Mouse (Mus musculus): ENCODE data around the gene Serpina12.

Serpina12 gene

DNA sequence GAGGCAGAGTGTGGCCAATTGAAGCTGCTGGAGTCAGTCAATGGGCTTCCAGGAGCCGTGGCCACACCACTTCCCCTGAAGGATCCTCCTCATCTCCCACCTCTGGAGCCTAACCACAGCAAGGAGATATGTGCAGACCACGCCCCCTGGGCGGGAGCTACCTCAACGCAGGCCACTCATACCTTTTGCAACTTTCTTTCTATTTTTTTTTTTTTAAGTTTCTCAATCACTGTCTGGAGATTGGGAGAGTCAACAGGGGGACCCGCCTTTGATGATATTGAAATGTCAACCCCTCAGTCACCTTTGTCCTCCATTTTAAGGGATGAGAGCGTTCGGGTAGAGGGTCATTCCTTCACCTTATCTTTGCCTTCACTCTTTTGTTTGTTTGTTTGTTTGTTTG is at the start of gene Serpina12:
Gene Serpina12 (minus strand): TSS at position 101 of the 400 bp plus-strand sequence.
- DNase-seq (ENCODE audit: low spot score in 2 of 2), result no peak

DNA sequence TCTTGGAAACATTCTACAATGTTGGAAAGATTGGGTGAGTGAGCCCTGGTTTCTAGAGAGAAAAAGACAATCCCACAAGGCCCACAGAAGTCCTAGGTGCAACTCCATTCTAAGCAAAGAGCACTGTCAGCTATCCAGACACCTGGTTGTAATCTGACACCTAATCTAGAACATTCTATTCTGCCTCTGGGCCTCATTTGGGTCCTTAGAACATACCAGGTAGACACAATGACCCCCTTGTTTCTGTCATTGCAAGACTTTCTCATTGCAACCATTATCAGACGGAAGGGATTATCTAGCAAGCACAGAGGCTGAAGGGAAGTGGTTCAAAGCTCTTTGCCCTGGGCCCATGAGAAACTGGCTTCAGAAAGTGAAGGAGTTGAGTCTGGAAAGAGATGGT is 47.1 kb upstream of the Serpina12 start:
- DNase-seq (ENCODE audit: low spot score in 2 of 2), result no peak

DNA sequence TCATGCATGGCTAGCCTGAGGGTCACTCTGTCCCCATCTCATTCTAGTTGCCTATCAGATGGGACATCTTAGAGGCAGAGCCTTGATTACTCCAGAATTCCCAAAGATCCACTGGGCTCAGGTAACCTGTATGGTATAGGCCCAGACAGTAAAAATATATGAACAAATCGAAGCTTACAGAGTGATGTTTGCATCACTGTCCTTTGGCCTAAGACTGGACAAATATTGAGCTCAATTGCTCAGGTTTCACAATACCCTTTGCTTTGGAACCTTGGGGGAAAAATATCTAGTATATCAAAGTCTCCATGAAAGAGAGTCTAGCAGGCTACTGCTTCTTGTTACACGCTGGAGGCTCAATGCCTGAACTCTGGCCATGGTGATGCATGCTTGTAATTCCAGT is 45.9 kb upstream of the Serpina12 start:
- DNase-seq (ENCODE audit: low spot score in 2 of 2), result no peak

DNA sequence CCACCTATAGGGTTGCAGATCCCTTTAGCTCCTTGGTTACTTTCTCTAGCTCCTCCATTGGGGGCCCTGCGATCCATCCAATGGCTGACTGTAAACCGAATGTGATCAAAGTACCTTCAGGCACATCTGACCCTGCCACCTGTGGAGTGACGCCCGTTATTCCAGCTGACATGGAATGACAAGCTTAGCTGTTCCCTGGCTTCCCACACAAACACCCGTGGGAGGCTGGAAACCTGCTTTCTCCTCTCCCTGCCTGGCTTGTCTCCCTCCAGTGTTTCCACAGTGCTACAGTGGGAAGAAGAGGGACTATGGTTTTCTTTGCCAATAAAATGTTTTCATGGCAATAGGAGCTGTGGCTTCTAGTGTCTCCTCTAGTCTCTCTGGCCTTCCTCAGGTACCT is 28.0 kb upstream of the Serpina12 start:
- peak in 1 of 2 experiments; percentile 28 for DNase-seq (ENCODE audit: low spot score in 2 of 2)

DNA sequence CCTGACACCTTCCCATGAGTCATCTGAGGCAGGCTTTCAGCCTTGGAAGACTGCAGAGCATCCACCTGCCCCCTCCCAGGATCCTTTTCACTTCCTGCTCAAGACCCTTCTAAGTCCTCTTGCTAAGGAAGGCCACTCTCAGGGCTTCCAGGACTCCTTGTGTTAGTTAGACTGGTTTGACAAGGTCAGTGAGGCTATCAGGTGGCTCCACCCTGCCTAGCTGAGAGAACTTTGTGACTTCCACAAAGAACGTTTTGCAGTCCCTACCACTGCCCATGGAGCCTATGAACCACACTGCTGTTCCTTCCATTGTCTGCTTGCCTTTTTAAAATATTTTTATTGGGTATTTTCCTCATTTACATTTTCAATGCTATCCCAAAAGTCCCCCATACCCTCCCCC is 27.5 kb upstream of the Serpina12 start:
- DNase-seq (ENCODE audit: low spot score in 2 of 2), result no peak

DNA sequence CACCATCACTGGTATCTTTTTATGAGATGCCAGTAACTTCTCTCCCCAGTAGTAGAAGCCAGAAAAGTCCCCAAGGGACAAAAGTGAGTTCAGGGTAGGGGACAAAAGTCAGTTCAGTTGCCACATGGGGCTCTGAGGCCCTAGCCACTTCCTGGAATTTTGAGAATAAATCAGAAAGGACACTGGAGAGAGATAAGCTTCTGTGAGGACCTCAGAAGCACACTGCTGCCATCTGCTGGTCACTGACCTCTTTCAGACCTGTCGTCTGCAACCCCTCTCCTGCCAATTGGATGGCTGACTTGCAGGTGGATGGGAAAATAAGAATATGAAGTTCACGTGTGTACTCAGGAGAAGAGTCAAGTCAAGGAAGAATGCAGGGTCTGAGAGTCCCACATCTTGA is 25.4 kb upstream of the Serpina12 start:
- DNase-seq (ENCODE audit: low spot score in 2 of 2), result peak; percentile 80 to 85

DNA sequence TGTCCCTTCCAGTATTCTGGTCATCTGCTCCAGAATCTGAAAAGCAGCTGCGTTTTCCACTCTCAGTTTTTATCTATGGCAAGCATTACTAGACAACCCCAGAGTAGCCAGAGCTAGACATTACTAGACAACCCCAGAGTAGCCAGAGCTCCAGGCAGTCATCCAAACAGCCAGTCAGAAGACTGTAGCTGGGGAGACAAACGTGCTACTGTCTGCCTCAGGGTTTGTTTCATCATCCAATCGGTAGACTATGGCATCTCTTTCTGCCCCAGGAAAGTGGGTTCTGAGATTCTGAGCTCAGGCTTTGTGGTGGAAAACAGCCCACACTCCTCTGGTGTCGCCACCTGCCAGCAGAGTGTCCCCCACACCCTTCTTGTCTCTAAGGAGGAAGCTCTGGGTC is 23.3 kb upstream of the Serpina12 start:
- DNase-seq (ENCODE audit: low spot score in 2 of 2), result peak; percentile 54 to 71

DNA sequence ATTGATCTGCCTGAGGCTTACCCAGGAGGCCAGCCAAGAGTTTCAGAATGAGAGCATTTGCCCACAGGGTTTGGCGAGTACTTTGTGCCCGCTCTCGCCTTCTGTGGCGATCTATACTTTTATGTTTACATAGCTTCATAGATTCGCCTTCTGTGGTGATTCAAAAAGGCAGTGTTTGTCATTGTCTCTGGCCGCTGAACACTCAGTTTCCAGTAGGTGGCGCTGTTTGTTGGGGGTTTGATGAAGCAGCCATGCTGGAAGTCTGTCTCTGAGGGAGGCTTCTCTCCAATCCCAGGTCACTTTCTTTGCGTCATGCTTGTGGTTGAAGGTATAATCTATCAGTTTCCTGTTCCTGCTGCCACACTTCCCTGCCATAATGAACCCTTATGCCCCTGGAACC is 22.0 kb upstream of the Serpina12 start:
- DNase-seq (ENCODE audit: low spot score in 2 of 2), result peak; percentile 26 to 44

DNA sequence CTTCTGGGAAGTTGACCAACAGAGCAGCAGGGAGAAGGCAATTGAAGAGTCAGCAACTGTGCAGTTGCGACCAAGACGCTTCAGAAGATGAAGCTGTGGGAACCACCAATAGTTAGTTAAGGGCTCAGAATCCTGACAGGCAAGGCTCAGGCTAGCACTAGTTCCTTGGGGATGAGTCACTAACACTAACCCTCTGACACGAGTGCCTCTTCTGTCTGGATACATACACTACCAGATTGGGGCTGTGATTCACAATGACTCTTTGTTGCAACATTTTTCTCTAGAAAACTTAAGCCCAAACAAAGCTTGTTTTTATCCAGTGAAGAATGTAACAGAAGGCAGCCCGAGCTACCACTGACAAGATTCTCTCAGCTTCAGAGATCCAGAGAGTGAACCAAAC is 20.8 kb upstream of the Serpina12 start:
- DNase-seq (ENCODE audit: low spot score in 2 of 2), result no peak

DNA sequence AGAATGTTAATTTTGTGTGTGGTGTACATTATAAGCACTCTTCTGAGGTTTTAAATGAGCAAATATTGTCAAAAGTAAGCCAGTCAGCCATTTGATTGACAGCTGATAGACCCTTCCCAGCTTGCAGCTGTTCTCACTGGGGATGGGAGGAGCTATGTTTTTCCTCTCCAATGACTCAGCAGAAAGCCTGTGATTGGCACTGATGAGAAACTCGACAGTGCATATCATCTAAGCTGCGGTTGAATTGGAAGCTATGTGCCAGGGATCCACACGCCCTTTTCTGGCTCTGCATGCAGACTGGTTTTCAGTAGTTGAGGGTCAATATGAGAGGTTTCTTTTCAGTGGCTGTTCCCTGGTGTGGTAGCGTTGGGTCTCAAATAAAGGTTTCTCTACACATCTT is 20.3 kb upstream of the Serpina12 start:
- no peak for DNase-seq (ENCODE audit: low spot score in 2 of 2)

DNA sequence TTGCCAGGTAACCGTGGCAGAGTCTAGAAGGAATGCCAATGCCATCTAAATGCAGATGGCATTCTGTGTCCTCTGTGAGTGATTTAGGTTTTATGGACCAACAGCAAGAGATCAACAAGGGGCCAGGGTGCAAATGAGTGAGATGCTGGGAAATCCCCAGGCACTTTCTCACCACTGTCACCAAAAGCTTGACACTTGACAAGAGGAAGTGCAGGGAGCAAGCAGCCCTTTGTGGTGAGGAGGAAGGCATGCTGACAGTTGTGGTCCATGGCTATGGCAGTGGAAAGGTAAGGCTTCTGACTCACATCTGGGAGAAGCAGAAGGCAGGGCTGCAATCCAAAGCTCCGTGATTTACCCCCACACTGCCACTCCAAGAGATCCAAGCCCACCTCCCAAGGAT is 17.6 kb upstream of the Serpina12 start:
- DNase-seq (ENCODE audit: low spot score in 2 of 2), result no peak

DNA sequence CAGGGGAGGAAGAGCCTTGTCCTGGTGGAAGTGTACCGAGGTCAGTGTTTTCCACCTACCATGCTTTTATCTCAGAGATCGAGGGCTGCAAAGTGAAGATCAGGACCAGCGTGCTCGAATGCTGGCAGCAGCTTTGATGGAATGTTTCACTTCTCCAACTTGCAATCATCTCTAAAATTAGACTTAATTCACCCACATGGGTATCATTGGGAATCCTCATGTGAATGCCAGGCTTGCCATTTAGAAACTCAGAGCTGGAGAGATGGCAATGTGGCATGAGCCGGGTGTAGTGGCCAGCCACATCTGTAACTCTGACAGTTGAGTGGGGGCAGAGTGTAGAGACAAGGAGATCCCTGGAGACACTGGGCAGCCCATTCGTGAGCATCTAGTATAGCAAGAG is 15.9 kb upstream of the Serpina12 start:
- DNase-seq (ENCODE audit: low spot score in 2 of 2), result peak in 1 of 2 experiments; percentile 46

DNA sequence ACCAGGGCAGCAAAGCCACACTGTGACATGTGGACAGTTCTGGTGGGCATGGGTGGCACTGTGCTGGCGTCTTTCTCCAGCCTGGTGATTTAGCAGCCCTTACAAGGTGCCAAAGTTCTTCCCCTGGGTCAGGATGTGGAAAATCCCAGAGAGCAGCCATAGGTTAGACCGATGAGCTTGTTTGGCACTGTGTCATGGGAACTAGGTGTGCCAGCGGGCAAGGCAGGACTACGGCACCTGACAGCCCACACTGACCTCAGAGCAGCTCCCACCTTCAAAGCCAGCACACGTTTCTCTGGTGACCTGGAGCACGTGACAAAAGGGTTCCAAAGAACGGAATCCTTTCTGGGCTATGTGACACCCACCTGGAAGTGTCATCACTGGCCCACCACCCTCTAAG is 13.3 kb upstream of the Serpina12 start:
- no peak for DNase-seq (ENCODE audit: low spot score in 2 of 2)

DNA sequence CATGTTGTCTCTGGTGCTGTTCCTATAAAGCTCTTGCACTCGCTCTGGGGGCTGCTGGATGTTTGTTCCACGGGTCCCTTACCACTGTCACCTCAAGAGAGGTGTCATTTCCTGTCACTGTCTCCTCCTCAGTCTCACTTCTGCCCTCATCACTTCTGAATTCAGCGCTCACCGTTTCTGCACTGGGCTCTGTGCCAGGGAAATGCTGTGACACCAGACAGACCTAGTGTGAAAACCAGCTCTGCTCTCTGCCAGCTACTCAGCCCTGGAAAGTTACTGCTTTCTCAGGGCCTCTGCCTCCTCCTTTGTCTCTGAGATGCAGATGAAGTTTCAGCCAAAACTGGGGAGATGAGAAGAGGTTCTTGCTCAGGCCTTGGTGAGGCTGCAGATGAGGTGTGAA is 12.8 kb upstream of the Serpina12 start:
- peak; percentile 79 to 80 for DNase-seq (ENCODE audit: low spot score in 2 of 2)

DNA sequence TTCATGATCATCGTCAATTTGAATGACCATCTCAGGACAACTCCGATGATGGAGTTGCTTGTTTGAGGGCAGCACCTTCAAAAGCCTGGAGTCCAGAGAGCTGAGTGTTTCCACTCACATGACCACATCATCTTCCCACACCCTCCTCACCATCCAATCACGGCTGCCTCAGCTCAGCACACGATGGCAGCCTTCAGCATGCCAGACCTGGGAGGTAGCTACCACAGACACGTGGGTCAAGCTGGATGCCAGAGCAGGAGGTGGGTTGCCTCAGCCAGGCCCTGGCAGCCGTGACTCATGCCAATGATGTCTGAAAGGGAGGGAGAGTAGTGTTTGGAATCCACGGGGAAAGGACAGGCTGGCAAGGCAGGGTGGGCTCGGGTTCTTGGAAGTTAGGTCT is 11.5 kb upstream of the Serpina12 start:
- DNase-seq (ENCODE audit: low spot score in 2 of 2), result no peak

DNA sequence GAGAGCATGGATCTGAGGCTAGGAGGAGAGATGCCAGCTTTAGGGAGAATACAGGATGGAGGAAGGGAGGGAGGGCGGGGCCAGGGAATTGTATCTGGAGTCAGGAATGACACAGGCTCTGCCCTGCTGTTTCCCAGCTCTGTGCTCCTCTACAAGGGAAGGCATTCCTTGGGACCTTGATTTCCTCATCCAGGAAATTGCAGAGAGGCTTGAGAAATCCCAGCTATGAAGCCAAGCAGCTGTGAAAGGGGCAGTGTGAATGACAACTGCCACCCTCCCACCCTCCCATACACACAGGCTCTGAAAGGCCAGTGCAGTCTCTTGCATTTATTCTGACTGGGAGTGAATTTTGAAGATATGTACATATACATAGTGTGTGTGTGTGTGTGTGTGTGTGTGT is 9.8 kb upstream of the Serpina12 start:
- no peak for DNase-seq (ENCODE audit: low spot score in 2 of 2)

DNA sequence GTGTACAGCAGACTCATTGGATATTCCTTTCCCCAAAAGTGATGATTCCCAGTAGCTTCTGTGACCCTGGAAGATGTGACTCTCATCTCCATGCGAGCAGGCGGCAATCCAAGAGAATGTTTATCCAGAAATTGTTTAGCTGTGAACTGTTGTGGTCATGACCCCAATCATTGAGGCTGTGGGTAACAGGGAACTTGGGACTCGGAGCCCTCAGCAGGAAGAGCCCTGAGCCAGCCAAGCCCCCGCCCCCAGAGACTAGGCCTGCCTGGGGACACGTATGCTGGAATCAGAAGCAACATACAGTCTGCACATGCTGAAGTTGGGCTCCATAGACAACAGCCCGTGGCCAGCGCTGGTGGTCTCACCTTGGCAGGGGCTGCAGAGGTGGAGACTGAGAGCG is 1.5 kb upstream of the Serpina12 start:
- DNase-seq (ENCODE audit: low spot score in 2 of 2), result no peak

DNA sequence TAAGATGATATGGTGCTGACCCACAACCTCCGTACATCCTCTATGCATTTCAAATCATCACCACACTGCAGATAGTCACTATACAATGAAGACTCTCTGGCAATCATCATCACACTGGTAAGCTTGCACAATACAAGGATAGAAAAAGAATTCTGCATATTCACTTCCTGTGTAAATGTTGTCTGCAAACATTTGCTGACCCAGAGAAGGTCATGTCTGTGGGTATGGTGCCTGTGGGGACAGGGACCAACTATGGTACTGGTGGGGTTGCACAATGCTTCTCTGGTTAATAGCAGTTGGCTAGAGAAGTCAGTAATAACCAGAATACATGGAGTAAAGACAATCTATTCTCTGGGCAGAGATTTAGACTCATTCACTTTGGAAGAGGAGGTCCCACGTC is 1.5 kb downstream of the Serpina12 start:
- DNase-seq (ENCODE audit: low spot score in 2 of 2), result no peak

DNA sequence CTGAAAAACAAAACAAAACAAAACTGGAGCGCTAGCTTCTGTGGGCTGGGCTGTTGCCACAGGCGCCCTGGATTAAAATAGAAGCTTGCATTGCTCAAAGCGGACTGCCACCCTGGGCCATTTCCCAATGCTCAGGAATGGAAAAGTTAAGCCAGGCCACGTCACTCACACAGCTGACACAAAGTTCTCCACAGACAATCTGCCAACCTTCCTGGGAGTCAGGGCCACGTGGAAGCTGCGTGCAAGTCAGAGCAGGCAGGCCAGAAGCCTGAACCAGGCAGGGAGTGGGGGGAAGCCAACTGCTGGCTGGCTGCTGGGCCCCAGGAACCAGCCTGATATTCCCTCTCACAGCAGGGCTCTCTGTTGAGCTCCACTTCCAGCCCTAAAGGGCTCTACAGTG is 2.8 kb downstream of the Serpina12 start:
- DNase-seq (ENCODE audit: low spot score in 2 of 2), result peak in 1 of 2 experiments; percentile 37

DNA sequence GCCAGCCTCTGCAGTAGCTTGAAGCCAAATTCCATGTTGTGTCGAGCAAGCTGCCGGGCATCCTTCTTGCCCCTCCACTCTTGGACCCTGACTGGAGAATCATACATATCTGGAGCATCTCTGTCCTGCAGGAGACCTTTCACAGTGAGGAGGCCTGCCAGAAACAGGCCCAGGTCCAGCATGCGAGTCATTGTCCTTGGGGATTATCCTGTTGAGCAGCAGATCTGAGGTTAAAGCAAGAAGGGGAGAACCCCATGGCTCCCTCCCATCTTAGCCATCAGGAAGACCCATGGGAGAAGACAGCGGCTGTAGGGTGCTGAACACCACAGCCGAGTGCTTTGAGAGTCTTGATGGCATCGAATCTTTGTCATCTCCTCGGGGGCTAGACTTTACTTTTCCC is 6.1 kb downstream of the Serpina12 start:
- no peak for DNase-seq (ENCODE audit: low spot score in 2 of 2)

DNA sequence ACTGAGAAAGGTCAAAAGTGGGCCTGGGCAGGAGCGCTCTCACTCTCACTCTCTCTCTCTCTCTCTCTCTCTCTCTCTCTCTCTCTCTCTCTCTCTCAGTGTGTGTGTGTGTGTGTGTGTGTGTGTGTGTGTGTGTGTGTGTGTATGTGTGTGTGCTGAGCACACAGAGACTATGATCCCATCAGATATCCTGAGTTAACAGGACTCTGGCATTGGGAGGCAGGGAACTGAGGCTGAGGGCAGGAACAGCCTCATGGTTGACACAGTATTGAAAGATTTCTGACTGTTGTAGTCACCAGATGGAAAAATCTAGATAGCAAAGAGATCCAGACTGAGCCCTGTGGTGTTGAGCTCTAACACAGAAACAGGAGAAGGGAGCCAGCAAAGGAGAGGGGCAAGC is 10.5 kb downstream of the Serpina12 start:
- DNase-seq (ENCODE audit: low spot score in 2 of 2), result no peak

DNA sequence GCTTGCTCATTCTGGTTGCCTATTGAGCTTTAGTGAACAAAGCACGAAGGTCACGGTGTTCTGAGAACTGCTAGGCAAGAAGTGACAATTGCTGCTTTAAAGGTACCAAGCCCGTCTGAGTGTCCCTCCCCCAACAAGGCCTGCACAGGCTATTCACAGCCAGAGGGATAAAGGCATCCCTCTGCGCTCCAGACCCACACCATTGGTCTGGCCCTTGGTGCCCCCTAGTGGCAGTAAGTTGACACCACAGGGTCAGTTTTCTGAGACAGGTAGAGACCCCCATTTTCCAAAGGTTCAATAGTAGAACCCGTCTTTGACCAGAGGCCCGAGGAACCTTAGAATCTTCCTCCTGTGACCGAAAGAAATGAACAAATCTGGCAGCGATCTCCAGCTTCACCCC is 14.3 kb downstream of the Serpina12 start:
- DNase-seq (ENCODE audit: low spot score in 2 of 2), result no peak

DNA sequence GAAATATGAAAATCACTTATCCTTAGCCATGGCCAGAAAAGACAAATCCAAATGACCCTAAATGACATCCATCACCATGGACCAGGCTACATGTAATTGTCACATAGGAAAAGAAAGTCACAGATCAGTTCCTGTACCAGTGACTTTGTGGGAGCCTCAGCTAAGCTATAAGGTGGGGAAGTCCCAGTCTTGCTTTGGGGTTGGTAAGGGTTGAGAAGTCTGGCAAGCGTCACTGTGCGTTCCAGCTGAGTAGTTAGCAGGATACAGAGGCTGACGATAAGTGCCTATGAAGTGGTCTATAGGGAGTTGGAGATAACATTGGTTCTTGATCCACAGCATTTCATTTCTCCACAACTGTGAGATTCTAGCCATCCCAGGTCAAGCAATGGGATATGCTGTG is 29.0 kb downstream of the Serpina12 start:
- no peak for DNase-seq (ENCODE audit: low spot score in 2 of 2)

DNA sequence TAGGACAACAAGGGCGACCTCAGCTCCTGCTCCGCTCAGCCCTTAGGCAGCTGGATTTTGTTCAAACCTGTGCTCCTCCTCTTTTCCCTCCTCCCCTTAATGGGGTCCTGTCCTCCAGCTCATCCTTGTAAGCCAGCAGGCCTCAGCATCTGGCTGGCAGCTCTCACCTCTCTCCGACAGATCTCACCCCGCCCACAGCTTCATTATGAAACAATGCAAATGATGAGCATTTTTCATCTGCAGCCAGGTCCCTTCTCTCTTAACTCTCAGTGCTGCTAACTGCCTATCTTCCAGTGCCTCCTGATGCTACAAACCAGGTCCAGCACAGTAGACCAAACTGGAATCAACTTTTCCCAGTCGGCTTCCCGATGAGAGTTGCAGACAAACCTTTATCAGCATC is 30.6 kb downstream of the Serpina12 start, which contains the start of gene Serpina9:
Gene Serpina9 (minus strand): TSS at position 136 of the 400 bp plus-strand sequence.
- peak in 1 of 2 experiments; percentile 18 for DNase-seq (ENCODE audit: low spot score in 2 of 2)

DNA sequence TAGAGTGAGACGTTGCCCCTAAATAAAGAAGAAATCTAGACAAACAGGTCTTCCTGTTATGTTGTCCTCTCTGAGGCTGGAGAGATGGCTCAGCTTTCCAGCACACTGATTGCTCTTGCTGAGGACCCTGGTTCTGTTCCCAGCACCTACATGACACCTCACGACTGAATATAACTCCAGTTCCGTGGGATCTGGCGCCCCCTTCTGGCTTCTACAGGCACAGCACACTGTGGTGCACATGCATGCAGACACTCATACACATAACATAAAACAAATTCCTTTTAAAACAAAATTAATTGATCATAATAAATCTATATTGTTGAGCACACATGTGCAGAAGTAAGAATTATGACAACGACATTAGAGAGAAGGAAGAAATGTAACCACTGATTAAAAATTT is 39.6 kb downstream of the Serpina12 start:
- no peak for DNase-seq (ENCODE audit: low spot score in 2 of 2)

Measured in frontal cortex, postnatal 36 days (tissue).